Mouse (Mus musculus): ENCODE data around the gene Zfp316. TPM values are rescaled to one million over a fixed set of nuclear protein-coding genes. Genes with fewer than 3 reads are reported as not detected.
A peak's percentile ranks its signal among the peaks of the same experiment; 100 is the strongest.

The Zfp316 gene
- polyA plus RNA-seq, 1 experiment from 2014 or later, result 2.3 TPM

DNA sequence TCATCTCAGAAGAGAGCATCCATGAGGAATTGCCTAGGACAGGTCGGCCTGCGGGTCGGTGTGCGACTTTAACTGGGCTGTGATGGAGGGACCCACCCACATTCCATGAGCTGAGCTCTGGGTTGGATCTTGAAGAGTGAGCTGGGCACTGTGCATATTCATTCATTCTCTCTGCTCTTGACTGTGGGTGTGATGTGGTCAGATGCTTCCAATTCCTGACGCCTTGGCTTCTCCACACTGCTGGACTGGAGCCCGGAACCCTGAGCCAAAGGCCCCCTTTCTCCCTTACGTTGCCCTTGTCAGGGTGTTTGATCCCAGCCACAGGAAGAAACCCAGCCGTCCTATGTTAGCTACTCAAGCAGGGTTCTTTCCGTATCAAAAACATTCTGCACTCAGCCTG, 28.2 kb upstream of the Zfp316 start:
- DNase-seq (peak; percentile 80), ATAC-seq (ENCODE audit: insufficient read depth) (peak; percentile 60)
- H3K27me3 ChIP-seq (ENCODE audit: insufficient read depth, low read length), result peaks cover 17% of the 10 kb centered on the region
- no peaks in the 10 kb centered on the region for H3K9me3 ChIP-seq (ENCODE audit: low read depth, low read length)
- TF ChIP-seq CTCF (IDR thresholded peaks at IDR 0.05; ENCODE audit: low read depth), result no peak
- peaks cover 8% of the 10 kb centered on the region; the same call in 1 of the 2 replicates for H3K4me1 ChIP-seq (ENCODE audit: insufficient read depth)
- H3K9ac ChIP-seq, result no peak overlapping the region
- WGBS, result 66% methylated on average over 9 of the region's 9 CpGs
- H3K4me3 ChIP-seq (ENCODE audit: low read depth, low read length), result no peak overlapping the region
- peaks cover 42% of the 10 kb centered on the region for H3K36me3 ChIP-seq (ENCODE audit: insufficient read depth)
- no peak overlapping the region for H3K4me2 ChIP-seq
- no peak overlapping the region for H3K27ac ChIP-seq (ENCODE audit: low read depth)

DNA sequence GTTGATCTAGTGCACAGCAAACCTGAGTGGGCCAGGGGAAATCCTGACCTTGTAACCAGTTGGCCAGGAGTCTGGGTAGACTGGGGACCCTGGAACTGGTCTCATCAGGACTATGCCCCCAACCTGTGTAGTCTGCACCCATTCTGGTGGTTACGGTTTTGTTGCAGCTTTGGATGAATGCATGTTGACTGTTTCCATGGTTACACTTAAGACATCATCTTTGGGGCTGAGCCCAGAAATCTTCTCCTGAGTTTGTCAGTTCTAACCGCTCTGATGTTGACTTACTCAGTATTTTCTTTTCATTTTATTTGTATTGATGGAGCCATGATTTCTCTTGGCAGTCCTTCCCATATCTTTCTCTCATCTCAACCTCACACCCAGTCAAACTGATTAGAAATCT, 25.5 kb upstream of the Zfp316 start:
- peaks cover 44% of the 10 kb centered on the region for H3K27me3 ChIP-seq (ENCODE audit: insufficient read depth, low read length)

DNA sequence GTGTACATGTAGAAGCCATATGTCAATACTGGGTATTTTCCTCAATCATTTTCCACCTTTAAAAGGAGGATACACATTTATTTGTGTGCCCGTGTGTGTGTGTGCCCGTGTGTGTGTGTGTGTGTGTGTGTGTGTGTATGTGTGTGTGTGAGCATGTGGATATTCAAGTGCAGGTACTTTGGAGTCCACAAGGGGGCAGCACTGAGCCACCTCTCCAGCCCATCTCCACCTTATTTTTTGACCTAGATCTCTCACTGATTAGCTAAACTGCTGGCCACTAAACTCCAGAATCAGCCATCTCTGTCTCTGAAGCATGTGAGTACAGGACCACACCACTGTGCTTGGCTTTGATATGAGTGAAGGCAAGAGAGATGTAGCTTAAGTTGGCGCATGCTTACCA, 25.0 kb upstream of the Zfp316 start:
- ATAC-seq (ENCODE audit: insufficient read depth), result no peak
- H3K4me2 ChIP-seq, result no peak overlapping the region
- no peak overlapping the region for H3K4me3 ChIP-seq (ENCODE audit: low read depth, low read length)
- 94% methylated on average over 3 of the region's 3 CpGs for WGBS
- peaks cover 48% of the 10 kb centered on the region for H3K27me3 ChIP-seq (ENCODE audit: insufficient read depth, low read length)
- peaks cover 8% of the 10 kb centered on the region; the same call in 1 of the 2 replicates for H3K4me1 ChIP-seq (ENCODE audit: insufficient read depth)
- peaks cover 11% of the 10 kb centered on the region for H3K36me3 ChIP-seq (ENCODE audit: insufficient read depth)
- peak; percentile 57 for TF ChIP-seq CTCF (IDR thresholded peaks at IDR 0.05; ENCODE audit: low read depth)
- H3K9me3 ChIP-seq (ENCODE audit: low read depth, low read length), result no peaks in the 10 kb centered on the region
- H3K27ac ChIP-seq (ENCODE audit: low read depth), result no peak overlapping the region
- no peak overlapping the region for H3K9ac ChIP-seq
- DNase-seq, result no peak

More for the DNA sequence above, 25.5 kb upstream of the Zfp316 start:
- Histone ChIP-seq H3K9ac (no peak overlapping the region), H3K36me3 (ENCODE audit: insufficient read depth) (peaks cover 16% of the 10 kb centered on the region), H3K27ac (ENCODE audit: low read depth) (no peak overlapping the region), H3K4me3 (ENCODE audit: low read depth, low read length) (no peak overlapping the region), H3K4me2 (no peak overlapping the region), H3K4me1 (ENCODE audit: insufficient read depth) (peaks cover 8% of the 10 kb centered on the region; the same call in 1 of the 2 replicates), H3K9me3 (ENCODE audit: low read depth, low read length) (no peaks in the 10 kb centered on the region)
- no peak for ATAC-seq (ENCODE audit: insufficient read depth)
- no peak for DNase-seq
- no peak for TF ChIP-seq CTCF (IDR thresholded peaks at IDR 0.05; ENCODE audit: low read depth)
- WGBS, result 81% methylated on average over 2 of the region's 2 CpGs

DNA sequence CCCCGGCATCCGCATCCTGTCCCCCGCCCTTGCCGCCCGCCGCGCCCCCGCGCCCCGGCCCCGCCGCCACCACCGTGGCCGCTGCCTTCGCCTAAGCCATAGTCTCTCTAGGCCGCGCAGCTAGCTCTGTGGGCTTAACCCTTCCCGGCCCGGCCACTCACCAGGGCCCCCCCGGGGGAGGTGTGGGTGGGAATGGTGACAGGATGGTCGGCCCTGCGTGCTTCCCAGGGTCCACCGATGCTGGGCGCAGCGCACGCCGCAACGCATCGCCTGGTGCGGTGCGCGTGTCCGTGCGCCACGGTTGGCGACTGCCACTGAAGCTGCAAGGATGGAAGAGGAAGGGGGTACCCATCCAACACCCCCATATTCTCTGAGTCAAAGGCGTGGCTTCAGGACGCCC, 23.6 kb upstream of the Zfp316 start, which contains the start of gene Zfp853:
Zfp853 (minus strand) TSS at position 220 of the 400 bp plus-strand sequence.
- WGBS, result 4% methylated on average over 31 of the region's 38 CpGs
- H3K27ac ChIP-seq (ENCODE audit: low read depth), result no peak within 1 kb of the TSS
- peaks cover 62% of the 10 kb centered on the region for H3K27me3 ChIP-seq (ENCODE audit: insufficient read depth, low read length)
- no peaks in the 10 kb centered on the region for H3K36me3 ChIP-seq (ENCODE audit: insufficient read depth)
- no peak for TF ChIP-seq CTCF (IDR thresholded peaks at IDR 0.05; ENCODE audit: low read depth)
- DNase-seq (no peak), ATAC-seq (ENCODE audit: insufficient read depth) (no peak; the same call in 1 of the 2 replicates)
- no peaks in the 10 kb centered on the region for H3K9me3 ChIP-seq (ENCODE audit: low read depth, low read length)
- H3K9ac ChIP-seq, result peak within 1 kb of the TSS; percentile 50
- peaks cover 8% of the 10 kb centered on the region; the same call in 1 of the 2 replicates for H3K4me1 ChIP-seq (ENCODE audit: insufficient read depth)
- peak within 1 kb of the TSS; percentile 94 for H3K4me2 ChIP-seq
- peak within 1 kb of the TSS; percentile 47 for H3K4me3 ChIP-seq (ENCODE audit: low read depth, low read length)

DNA sequence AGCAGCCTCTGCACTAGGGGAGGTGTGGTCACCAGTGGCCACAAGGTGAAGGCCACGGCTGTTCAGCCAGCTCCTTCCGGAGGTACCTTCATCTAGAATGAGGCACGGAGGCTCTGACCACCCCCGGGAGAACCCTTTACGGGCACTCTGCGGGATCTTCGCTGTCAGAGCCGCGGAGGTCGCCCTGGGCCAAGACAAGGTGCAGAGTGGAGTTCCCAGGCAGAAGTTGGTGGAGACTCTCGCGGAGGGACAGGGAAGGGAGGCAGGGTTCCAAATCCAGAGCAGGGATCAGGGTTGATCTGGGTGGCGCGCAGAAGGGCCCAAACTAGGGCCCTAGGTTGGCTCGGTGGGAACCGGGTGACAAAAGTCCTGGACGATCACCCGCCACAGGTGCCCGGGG, 23.1 kb upstream of the Zfp316 start:
- no peaks in the 10 kb centered on the region for H3K36me3 ChIP-seq (ENCODE audit: insufficient read depth)
- TF ChIP-seq CTCF (IDR thresholded peaks at IDR 0.05; ENCODE audit: low read depth), result no peak
- peak overlapping the region; percentile 47 for H3K4me3 ChIP-seq (ENCODE audit: low read depth, low read length)
- H3K9ac ChIP-seq, result peak overlapping the region; percentile 50
- no peak for DNase-seq
- H3K9me3 ChIP-seq (ENCODE audit: low read depth, low read length), result no peaks in the 10 kb centered on the region
- ATAC-seq (ENCODE audit: insufficient read depth), result no peak
- peak overlapping the region; percentile 94 for H3K4me2 ChIP-seq
- H3K4me1 ChIP-seq (ENCODE audit: insufficient read depth), result peaks cover 5% of the 10 kb centered on the region; the same call in 1 of the 2 replicates
- WGBS, result 1% methylated on average over 19 of the region's 19 CpGs
- peaks cover 68% of the 10 kb centered on the region for H3K27me3 ChIP-seq (ENCODE audit: insufficient read depth, low read length)
- H3K27ac ChIP-seq (ENCODE audit: low read depth), result no peak overlapping the region

DNA sequence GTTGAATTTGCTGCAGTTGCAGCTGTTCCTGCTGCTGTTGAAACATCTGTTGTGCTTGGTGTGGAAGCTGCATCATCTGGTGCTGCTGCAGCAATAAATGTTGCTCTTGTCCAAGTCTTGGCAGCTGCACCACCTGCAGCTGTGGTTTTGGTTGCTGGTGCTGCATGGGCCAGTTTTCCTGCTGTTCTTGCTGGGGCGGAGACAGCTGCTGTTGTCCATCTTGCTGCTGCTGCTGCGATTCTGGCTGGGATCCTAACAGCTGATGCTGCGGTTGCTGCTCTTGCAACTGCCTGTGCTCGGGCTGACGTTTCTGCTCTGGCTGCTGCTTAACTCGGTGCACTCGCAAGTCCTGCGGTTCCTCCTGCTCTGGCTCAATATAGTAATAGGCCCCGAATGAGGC, 19.5 kb upstream of the Zfp316 start:
- H3K4me1 ChIP-seq (ENCODE audit: insufficient read depth), result peaks cover 4% of the 10 kb centered on the region; the same call in 1 of the 2 replicates
- no peaks in the 10 kb centered on the region for H3K36me3 ChIP-seq (ENCODE audit: insufficient read depth)
- no peaks in the 10 kb centered on the region for H3K9me3 ChIP-seq (ENCODE audit: low read depth, low read length)
- WGBS, result 68% methylated on average over 9 of the region's 9 CpGs
- TF ChIP-seq CTCF (IDR thresholded peaks at IDR 0.05; ENCODE audit: low read depth), result no peak
- no peak overlapping the region for H3K4me3 ChIP-seq (ENCODE audit: low read depth, low read length)
- DNase-seq, result no peak
- H3K27ac ChIP-seq (ENCODE audit: low read depth), result no peak overlapping the region
- H3K27me3 ChIP-seq (ENCODE audit: insufficient read depth, low read length), result peaks cover 89% of the 10 kb centered on the region
- no peak overlapping the region for H3K9ac ChIP-seq
- no peak overlapping the region for H3K4me2 ChIP-seq
- ATAC-seq (ENCODE audit: insufficient read depth), result no peak

DNA sequence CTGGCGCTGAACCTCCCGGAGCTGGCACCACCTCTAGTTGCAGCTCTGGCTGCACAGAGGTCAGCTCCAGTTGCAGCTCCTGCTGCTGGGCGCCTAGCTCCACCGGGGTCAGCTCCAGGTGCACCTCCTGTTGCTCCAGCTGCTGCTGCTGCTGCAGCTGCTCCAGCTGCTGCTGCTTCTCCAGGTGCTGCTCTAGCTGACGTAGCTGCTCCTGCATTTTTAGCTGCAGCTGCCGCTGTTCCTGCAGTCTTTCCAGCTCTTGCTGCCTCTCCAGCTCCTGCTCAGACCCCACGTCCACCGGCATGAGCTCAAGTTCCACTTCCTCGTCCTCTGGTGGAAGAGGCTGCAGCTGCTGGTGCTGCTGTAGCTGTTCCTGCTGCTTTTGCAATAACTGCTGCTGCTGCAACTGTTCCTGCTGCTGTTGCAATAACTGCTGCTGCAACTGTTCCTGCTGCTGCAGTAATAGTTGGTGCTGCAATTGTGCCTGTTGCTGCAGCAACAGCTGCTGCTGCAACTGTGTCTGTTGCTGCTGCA, 18.6 kb upstream of the Zfp316 start:
- Histone ChIP-seq H3K4me1 (ENCODE audit: insufficient read depth) (peaks cover 4% of the 10 kb centered on the region; the same call in 1 of the 2 replicates), H3K9me3 (ENCODE audit: low read depth, low read length) (no peaks in the 10 kb centered on the region), H3K36me3 (ENCODE audit: insufficient read depth) (no peaks in the 10 kb centered on the region), H3K27me3 (ENCODE audit: insufficient read depth, low read length) (peaks cover 81% of the 10 kb centered on the region), H3K9ac (no peak overlapping the region), H3K4me3 (ENCODE audit: low read depth, low read length) (peak overlapping the region; percentile 25), H3K4me2 (peak overlapping the region; percentile 58), H3K27ac (ENCODE audit: low read depth) (no peak overlapping the region)
- 8% methylated on average over 9 of the region's 9 CpGs for WGBS
- no peak for TF ChIP-seq CTCF (IDR thresholded peaks at IDR 0.05; ENCODE audit: low read depth)
- no peak for DNase-seq
- ATAC-seq (ENCODE audit: insufficient read depth), result no peak
